Mouse (Mus musculus): ENCODE results near the gene Gm8765. TPM values are rescaled to one million over a fixed set of nuclear protein-coding genes. Genes with fewer than 3 reads are reported as not detected.
"Not testable (repeated sequence)": the region's sequence is repeated elsewhere in the genome, so short reads cannot be mapped to it uniquely, and the experiment has no call there.

The Gm8765 gene
- total RNA-seq (2021) = not detected

DNA sequence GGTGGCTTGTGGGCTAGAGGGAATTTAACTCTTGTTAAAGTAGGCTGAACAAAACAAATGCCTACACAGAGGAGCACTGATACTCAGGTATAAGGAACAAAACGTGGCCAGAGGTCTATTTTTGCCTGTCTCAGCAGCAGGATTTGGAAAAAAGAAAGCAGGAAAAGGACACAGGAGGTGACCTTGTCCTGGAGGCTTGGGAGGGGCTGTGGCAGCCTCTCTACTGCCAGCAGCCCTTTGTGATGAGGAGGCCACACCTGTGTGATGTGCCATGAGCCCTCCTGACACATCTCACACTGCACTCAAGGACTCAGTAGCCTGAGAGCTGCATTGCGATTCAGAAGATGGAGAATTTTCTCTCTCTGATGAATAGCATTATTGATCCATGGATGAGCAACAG, at the start of gene Gm8765:
Gene Gm8765 (plus strand): TSS at position 301 of the 400 bp plus-strand sequence.
- intact Hi-C loops (cut with DNase I) = not testable (repeated sequence)

DNA sequence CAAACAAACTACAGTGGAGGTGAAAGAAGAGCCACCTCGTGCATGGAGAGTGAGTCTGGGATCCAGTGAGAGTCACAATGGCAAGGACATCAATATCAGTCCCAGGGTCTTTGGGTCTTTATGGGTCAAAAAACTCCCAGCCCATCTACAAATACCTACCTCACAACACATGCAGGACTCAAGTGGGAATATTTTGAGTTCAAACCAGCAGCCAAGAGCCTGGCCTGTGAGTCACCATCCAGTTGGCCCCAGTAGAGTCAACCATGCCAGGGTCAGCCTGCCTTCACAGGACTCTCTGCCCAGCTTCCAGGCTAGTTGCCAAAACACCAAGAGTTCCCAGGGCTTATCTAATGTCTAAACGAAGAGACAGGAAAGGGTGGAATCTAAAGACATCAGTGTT, 49.3 kb upstream of the Gm8765 start:
- DNase-seq; intact Hi-C loops (cut with DNase I): not testable (repeated sequence)

More for the DNA sequence above, at the start of gene Gm8765:
- DNase-seq = not testable (repeated sequence)

DNA sequence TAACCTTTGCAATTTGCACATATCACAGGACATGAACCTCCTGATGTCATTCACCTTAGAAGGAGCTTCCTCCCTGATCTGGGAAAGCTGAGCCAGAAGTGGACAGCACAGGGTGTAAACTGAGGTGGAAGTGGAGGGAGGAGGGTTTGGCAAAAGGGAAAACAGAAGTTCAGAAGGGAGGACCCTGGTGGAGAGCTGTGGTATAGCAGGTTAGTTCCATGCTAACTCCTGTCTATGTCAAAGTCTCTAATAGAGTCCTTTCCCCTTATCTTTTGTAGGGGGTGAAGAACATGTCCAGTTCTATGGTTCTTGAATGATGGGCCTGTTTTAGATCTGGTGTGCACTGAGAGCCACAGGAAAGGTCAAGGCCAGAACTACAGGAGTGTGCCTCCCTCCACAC, 52.2 kb downstream of the Gm8765 start:
- DNase-seq; intact Hi-C loops (cut with DNase I): not testable (repeated sequence)

DNA sequence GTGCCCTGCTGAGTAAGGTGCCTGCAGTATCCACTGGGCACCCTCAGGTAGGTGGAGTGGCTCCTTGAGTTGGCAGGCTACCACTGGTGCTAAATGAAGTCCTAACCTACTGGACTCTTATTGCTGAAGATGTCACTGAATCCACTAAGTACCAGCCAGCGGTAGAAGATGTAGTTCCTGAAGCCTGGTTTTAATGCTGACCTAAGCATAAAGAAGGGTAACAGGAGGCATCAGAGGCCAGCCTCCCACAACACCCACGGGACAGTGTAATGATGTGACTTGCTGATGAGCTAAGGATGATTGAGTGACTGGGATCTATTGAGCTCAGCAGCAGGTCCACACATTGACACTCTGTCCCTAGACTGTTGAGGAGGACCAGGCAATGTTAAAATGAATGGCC, 53.6 kb downstream of the Gm8765 start:
- intact Hi-C loops (cut with DNase I) = no loop called here
- DNase-seq = no peak

DNA sequence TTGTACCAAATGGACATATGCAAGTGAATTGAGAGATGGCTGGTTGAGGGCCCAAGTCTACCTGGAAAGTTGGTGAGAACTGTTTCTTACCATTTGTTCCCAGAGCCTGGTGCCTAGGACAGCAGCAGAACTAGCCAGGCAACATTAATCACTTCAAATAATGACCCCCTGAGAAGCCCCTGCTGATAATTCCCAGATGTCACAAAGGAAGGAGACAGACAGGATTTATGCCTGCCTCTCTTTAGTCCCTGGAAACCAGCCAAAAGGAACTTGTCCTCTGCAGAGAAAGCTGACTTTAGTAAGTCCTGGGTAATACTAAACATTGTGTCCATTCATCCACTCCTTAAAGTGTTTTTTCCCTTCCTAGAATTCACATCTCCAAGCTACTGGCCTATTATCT, 54.8 kb downstream of the Gm8765 start:
- DNase-seq; intact Hi-C loops (cut with DNase I): not testable (repeated sequence)

Small RNA genes lying within 50 kb of the gene (microRNA-seq; reads per million reads assigned to microRNA genes)
- gene Gm23952 = 0 reads per million in 2 experiments

Other genes with a start within 250 kb of the Gm8765 start
- gene Nutm2, start 231.0 kb upstream of the Gm8765 start, total RNA-seq (2021) = not detected
- not detected for gene Gm904, start 55.1 kb upstream of the Gm8765 start, total RNA-seq (2021)

Measured in heart, postnatal 10 days (tissue).